Mouse (Mus musculus): ENCODE results near the gene Zfp646.

DNA sequence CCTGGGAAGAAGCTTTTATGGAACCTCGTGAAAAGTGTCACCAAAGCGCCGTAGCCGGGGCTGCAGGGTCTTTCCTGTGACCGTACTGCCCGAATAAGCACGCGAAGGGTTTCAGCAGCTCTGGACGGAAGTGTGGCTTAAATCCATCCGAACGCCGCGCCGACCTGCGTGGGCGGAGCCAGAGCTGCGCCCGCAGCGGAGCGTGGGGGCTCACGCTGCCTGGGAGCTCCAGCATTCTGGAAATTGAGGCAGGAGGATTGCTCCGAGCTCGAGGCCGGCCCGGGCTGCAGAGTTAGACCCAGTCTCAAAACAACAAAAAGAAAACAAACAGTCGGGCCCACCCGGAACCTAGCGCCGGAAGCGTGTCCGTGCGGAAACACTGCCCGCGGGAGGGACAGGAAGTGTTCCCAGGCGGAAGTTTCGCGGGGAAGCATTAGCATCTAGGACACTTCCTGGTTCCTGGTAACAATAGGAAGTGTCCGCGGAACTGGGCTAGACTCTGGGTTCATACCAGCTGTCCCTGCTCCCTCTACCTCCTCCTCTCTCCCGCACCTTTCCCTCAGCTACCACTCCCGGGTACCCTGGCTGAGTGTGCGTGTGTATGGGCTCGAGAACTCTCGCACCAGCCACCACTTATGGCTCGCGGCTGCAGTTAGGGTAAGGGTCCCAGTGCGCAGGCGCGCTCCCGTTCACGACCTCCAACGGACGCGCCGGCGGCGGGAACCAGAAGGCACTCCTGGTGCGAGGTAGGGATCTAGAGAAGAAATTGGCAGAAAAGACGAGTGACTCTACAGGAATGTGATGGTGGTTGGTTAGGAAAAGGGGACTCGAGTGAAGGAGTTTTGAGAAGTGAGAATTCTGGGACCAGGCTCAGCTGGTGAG lies 687 bp downstream of the Zfp646 start, which contains the start of gene Zfp668:
- TF ChIP-seq POLR2A (IDR thresholded peaks at IDR 0.05; ENCODE audit: insufficient read depth, low read length): peak; percentile 46
- TF ChIP-seq EP300 (IDR thresholded peaks at IDR 0.05; ENCODE audit: insufficient read depth, low read depth, low read length): no peak
- no peak for TF ChIP-seq CTCF (IDR thresholded peaks at IDR 0.05; ENCODE audit: low read depth, low read length)
